Mouse (Mus musculus): ENCODE measurements around the gene 1700016K19Rik. TPM values are rescaled to one million over a fixed set of nuclear protein-coding genes. Genes with fewer than 3 reads are reported as not detected.
A peak's percentile ranks its signal among the peaks of the same experiment; 100 is the strongest.

1700016K19Rik gene
- polyA plus RNA-seq, 1 experiment from 2014 or later, result 0.12 TPM

DNA sequence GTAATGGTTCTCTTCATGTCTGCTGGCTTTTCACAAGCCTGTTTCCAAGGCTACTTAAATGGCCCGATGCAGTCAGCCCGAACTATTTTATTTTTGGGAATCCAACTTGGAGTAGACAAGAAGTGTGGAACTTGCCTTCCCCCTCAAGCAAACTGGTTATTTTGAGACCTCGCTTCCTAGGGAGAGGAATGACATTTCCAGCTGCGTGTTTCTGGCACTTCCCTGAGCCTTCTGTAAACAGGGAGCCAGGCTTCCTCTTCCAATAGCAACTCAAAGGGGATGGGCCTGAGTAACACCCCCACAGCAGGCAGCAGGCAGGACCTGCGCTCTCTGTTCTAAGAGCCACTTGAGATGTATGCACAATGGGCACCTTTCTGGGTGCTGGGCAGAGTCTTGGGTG lies 43.2 kb downstream of the 1700016K19Rik start:
- DNase-seq (ENCODE audit: low spot score), result no peak
- Histone ChIP-seq H3K4me1 (peaks cover 21% of the 10 kb centered on the region), H3K36me3 (peaks cover 14% of the 10 kb centered on the region), H3K27ac (replicated peaks) (no peak overlapping the region), H3K27me3 (ENCODE audit: low read depth, poor library complexity, severe bottlenecking) (no peaks in the 10 kb centered on the region), H3K9me3 (replicated peaks) (no peaks in the 10 kb centered on the region), H3K4me3 (no peak overlapping the region)
- WGBS, result 45% methylated on average over 5 of the region's 5 CpGs

DNA sequence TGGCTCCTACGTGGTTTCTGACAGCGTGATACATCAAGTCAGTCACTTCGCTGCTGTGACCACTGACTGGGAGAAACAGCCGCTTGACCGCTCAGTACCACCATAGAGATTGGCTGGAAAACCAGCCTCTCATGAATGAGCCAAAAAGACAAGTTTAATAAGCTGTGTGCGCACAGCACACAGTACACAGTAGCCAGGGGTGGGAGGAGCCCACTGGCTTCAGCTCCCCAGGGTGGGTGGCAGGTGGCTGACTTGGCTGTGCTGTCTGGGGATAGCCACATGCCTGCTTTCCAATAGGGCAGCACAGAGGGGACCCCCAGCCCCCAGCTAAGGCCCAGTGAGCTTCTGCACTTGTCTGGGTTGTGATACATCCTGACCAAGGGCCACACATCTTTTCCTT lies 44.8 kb downstream of the 1700016K19Rik start:
- no peaks in the 10 kb centered on the region for H3K9me3 ChIP-seq (replicated peaks)
- H3K4me3 ChIP-seq, result no peak overlapping the region
- H3K4me1 ChIP-seq, result peaks cover 21% of the 10 kb centered on the region
- H3K36me3 ChIP-seq, result peaks cover 14% of the 10 kb centered on the region
- 85% methylated on average over 6 of the region's 6 CpGs for WGBS
- no peak for DNase-seq (ENCODE audit: low spot score)
- H3K27me3 ChIP-seq (ENCODE audit: low read depth, poor library complexity, severe bottlenecking), result no peaks in the 10 kb centered on the region
- H3K27ac ChIP-seq (replicated peaks), result peak overlapping the region; percentile 2; the same call in 1 of the 2 replicates

DNA sequence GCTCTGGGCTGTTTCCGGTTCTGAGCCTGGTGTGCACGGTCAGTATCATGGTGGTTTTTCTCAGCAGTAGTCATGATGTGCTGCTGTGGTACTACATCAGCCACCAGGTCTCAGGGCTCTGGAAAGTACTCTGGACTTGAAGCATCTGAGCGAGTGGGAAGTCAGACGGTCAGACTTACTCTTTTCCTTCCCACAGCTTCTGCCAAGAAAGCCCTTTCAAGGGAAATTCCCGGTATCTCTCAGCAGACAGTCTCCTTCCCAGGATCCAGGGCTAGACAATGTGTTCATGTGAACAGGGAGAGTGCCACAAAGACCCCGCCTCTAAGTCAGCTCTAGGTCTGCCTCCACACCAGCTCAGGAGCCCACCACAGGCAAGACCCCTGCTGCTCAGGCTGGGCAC lies 45.7 kb downstream of the 1700016K19Rik start:
- H3K27me3 ChIP-seq (ENCODE audit: low read depth, poor library complexity, severe bottlenecking), result no peaks in the 10 kb centered on the region

DNA sequence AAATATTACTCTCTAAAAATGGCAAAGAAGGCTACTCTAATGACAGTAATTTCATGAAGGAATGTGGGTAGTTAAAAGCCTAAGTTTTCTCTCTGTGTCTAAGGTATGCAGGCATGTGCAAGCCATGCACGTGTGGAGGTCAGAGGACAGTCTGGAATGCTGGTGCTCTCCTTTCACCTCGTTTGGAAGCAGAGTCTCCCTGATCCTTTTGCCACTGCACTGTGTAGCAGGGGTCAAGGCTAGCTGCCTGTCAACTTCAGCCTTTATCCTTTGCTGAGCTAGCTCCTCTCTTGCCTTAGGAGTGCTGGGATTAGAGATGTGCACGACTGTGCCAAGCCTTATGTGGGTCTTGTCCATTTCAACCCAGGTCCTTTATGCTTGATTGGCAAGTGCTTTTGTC lies 50.8 kb downstream of the 1700016K19Rik start:
- H3K27me3 ChIP-seq (ENCODE audit: low read depth, poor library complexity, severe bottlenecking), result no peaks in the 10 kb centered on the region
- H3K36me3 ChIP-seq, result peaks cover 14% of the 10 kb centered on the region
- 41% methylated on average over 3 of the region's 3 CpGs for WGBS
- no peak overlapping the region for H3K27ac ChIP-seq (replicated peaks)
- no peaks in the 10 kb centered on the region for H3K9me3 ChIP-seq (replicated peaks)
- no peak overlapping the region for H3K4me3 ChIP-seq
- no peak for DNase-seq (ENCODE audit: low spot score)
- H3K4me1 ChIP-seq, result peaks cover 12% of the 10 kb centered on the region

More for the DNA sequence above, 45.7 kb downstream of the 1700016K19Rik start:
- no peak for DNase-seq (ENCODE audit: low spot score)
- Histone ChIP-seq H3K4me3 (no peak overlapping the region), H3K4me1 (peaks cover 21% of the 10 kb centered on the region), H3K27ac (replicated peaks) (0 out of 2 replicates have a peak overlapping the region, but pooled peaks have one; percentile 46), H3K9me3 (replicated peaks) (no peaks in the 10 kb centered on the region), H3K36me3 (peaks cover 14% of the 10 kb centered on the region)
- 87% methylated on average over 6 of the region's 6 CpGs for WGBS

DNA sequence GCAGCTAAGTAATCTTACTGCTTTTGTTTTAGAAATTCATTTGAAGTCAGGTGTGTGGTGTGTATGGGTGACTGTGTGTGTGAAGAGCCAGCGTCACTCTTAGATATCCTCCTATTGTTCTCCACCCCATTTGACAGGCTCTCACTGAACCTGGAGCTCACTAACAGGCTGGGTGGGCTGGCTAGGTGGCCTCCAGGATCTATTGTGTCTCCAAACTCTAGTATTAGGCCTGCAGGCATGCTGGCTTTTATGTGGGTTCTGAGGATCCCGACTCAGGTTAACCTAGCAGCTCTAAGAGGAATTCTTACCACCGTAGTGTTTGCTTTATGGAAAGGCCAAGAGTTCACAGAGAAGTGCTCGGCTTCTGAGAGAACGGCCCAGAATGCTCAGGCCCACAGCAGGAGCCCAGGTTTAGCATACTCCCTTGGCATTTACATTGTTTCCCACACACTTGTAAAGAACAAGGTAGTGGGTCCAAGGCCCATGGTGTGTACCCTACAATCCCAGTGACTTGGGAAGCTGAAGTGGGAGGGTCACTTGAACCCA lies 51.3 kb downstream of the 1700016K19Rik start:
- H3K9me3 ChIP-seq (replicated peaks), result no peaks in the 10 kb centered on the region
- DNase-seq (ENCODE audit: low spot score), result no peak
- H3K4me1 ChIP-seq, result peaks cover 12% of the 10 kb centered on the region
- H3K36me3 ChIP-seq, result peaks cover 8% of the 10 kb centered on the region
- no peak overlapping the region for H3K4me3 ChIP-seq
- H3K27ac ChIP-seq (replicated peaks), result no peak overlapping the region
- 48% methylated on average over 5 of the region's 5 CpGs for WGBS
- no peaks in the 10 kb centered on the region for H3K27me3 ChIP-seq (ENCODE audit: low read depth, poor library complexity, severe bottlenecking)

DNA sequence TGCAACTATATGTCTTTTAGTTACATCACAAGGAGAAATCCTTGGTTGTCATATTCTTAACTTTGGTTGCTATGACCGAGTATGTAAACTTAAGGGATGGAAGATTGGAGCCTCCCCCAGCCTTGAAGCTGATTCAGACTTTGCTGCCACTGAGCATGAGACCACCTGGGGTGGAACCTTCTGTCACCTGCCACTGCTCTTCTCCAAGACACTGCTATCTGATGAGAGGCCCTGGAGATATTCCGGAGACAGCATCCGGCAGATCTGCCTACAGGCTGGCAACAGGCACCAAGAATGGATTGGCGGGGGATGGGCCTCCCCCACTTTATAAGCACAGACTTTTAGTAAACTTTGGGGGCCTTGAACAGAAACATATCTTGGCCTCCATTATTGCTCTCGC lies 52.8 kb downstream of the 1700016K19Rik start:
- no peak overlapping the region for H3K27ac ChIP-seq (replicated peaks)
- H3K9me3 ChIP-seq (replicated peaks), result no peaks in the 10 kb centered on the region
- no peaks in the 10 kb centered on the region for H3K27me3 ChIP-seq (ENCODE audit: low read depth, poor library complexity, severe bottlenecking)
- DNase-seq (ENCODE audit: low spot score), result no peak
- WGBS, result 91% methylated on average over 5 of the region's 5 CpGs
- H3K4me3 ChIP-seq, result no peak overlapping the region
- peaks cover 10% of the 10 kb centered on the region for H3K4me1 ChIP-seq
- no peaks in the 10 kb centered on the region for H3K36me3 ChIP-seq

Other genes starting within 250 kb of the 1700016K19Rik start
- gene Doc2b, start 203.9 kb upstream of the 1700016K19Rik start, polyA plus RNA-seq (2016; fragmentation: Nextera tagmentation; extraction: Ambion mirVana), result 0.46 and 0.57 TPM in 2 replicates
- 1.1 TPM in 2 replicates for gene Rph3al, start 61.5 kb upstream of the 1700016K19Rik start, polyA plus RNA-seq (2016; fragmentation: Nextera tagmentation; extraction: Ambion mirVana)
- gene Rflnb, start 27.9 kb downstream of the 1700016K19Rik start, polyA plus RNA-seq (2016; fragmentation: Nextera tagmentation; extraction: Ambion mirVana), result 14.9 and 16.5 TPM in 2 replicates
- gene Vps53, start 179.7 kb downstream of the 1700016K19Rik start, polyA plus RNA-seq (2016; fragmentation: Nextera tagmentation; extraction: Ambion mirVana), result 36.5 and 41.4 TPM in 2 replicates
- 32.2 and 32.4 TPM in 2 replicates for gene Fam57a, start 179.8 kb downstream of the 1700016K19Rik start, polyA plus RNA-seq (2016; fragmentation: Nextera tagmentation; extraction: Ambion mirVana)
- gene Dbil5, start 217.7 kb downstream of the 1700016K19Rik start, polyA plus RNA-seq (2016; fragmentation: Nextera tagmentation; extraction: Ambion mirVana), result 0.88 TPM in 1 of 2 replicates, not detected in the other
- 45.4 and 51.3 TPM in 2 replicates for gene Gemin4, start 217.8 kb downstream of the 1700016K19Rik start, polyA plus RNA-seq (2016; fragmentation: Nextera tagmentation; extraction: Ambion mirVana)
- gene Mrm3, start 243.8 kb downstream of the 1700016K19Rik start, polyA plus RNA-seq (2016; fragmentation: Nextera tagmentation; extraction: Ambion mirVana), result 23.4 and 24.5 TPM in 2 replicates
- 130 and 135 TPM in 2 replicates for gene Glod4, start 243.8 kb downstream of the 1700016K19Rik start, polyA plus RNA-seq (2016; fragmentation: Nextera tagmentation; extraction: Ambion mirVana)

Data from midbrain, embryonic 10.5 days (tissue).